ENCODE assay signal across 8 mouse cellular contexts in genomic region chr14:34201231-34202035, GRCm38 (mm10). TPM values are rescaled to one million over a fixed set of nuclear protein-coding genes. Genes with fewer than 3 reads are reported as not detected.
DNase-seq lines count a peak whose midpoint lies in the region; ATAC-seq and TF ChIP-seq lines count a peak whose summit lies in the region.

TSS of gene Gprin2 (minus strand) at chr14:34201653.

- H3K36me3 ChIP-seq in embryonic facial prominence, embryonic 12.5 days: no peaks in the 10 kb centered on the region
- H3K36me3 ChIP-seq in hindbrain, embryonic 15.5 days: no peaks in the 10 kb centered on the region
- H3K36me3 ChIP-seq in liver, embryonic 11.5 days (ENCODE audit: control insufficient read depth, insufficient read depth, low read length): no peaks in the 10 kb centered on the region

- peak within 1 kb of the TSS; percentile 69 for H3K9ac ChIP-seq in embryonic facial prominence, embryonic 12.5 days
- H3K9ac ChIP-seq in hindbrain, embryonic 15.5 days: peak within 1 kb of the TSS; percentile 85
- H3K9ac ChIP-seq in liver, embryonic 11.5 days (ENCODE audit: low read depth, low read length): peak within 1 kb of the TSS; percentile 41

- WGBS in embryonic facial prominence, embryonic 12.5 days: 3% methylated on average over 45 of the region's 52 CpGs
- 1% methylated on average over 51 of the region's 52 CpGs for WGBS in hindbrain, embryonic 15.5 days
- 5% methylated on average over 49 of the region's 52 CpGs for WGBS in liver, embryonic 11.5 days

- peak; percentile 67 for ATAC-seq in embryonic facial prominence, embryonic 12.5 days (ENCODE audit: insufficient number of reproducible peaks, insufficient read depth, low FRiP score, low TSS enrichment)
- peak; percentile 74 for ATAC-seq in hindbrain, embryonic 15.5 days (ENCODE audit: low FRiP score, low read depth)
- peak; percentile 15; the same call in 1 of the 2 replicates for ATAC-seq in liver, embryonic 11.5 days (replicated peaks; ENCODE audit: low FRiP score)

- peak within 1 kb of the TSS; percentile 93 for H3K4me2 ChIP-seq in embryonic facial prominence, embryonic 12.5 days (replicated peaks)
- H3K4me2 ChIP-seq in hindbrain, embryonic 15.5 days: peak within 1 kb of the TSS; percentile 77
- peak within 1 kb of the TSS; percentile 94 for H3K4me2 ChIP-seq in liver, embryonic 11.5 days

- H3K4me1 ChIP-seq in embryonic facial prominence, embryonic 12.5 days: peaks cover 11% of the 10 kb centered on the region
- H3K4me1 ChIP-seq in hindbrain, embryonic 15.5 days (replicated peaks): peaks cover 19% of the 10 kb centered on the region
- H3K4me1 ChIP-seq in liver, embryonic 11.5 days (replicated peaks; ENCODE audit: control insufficient read depth, insufficient read depth, low read length): 0 out of 2 replicates have a peak, but pooled peaks cover 3% of the 10 kb centered on the region

- intact Hi-C loops in gastrocnemius, adult 2 months (cut with DNase I): loop anchor here (10.0 kb wide), 1 partner anchor 117 kb away; the partner anchor contains the start of gene Anxa8

- H3K27me3 ChIP-seq in embryonic facial prominence, embryonic 12.5 days: peaks cover 19% of the 10 kb centered on the region
- no peaks in the 10 kb centered on the region for H3K27me3 ChIP-seq in hindbrain, embryonic 15.5 days
- peaks cover 20% of the 10 kb centered on the region for H3K27me3 ChIP-seq in liver, embryonic 11.5 days (replicated peaks; ENCODE audit: control insufficient read depth, insufficient read depth, low read length)

- H3K4me3 ChIP-seq in gastrocnemius, adult 2 months: peak within 1 kb of the TSS; percentile 84
- H3K4me3 ChIP-seq in embryonic facial prominence, embryonic 12.5 days: peak within 1 kb of the TSS; percentile 77
- peak within 1 kb of the TSS; percentile 77 for H3K4me3 ChIP-seq in hindbrain, embryonic 15.5 days
- H3K4me3 ChIP-seq in liver, embryonic 11.5 days (ENCODE audit: low read depth, low read length): peak within 1 kb of the TSS; percentile 64

- TF ChIP-seq CTCF in gastrocnemius, adult 2 months (IDR thresholded peaks at IDR 0.05): no peak

- H3K27ac ChIP-seq in gastrocnemius, adult 2 months: peak within 1 kb of the TSS; percentile 38
- H3K27ac ChIP-seq in embryonic facial prominence, embryonic 12.5 days: no peak within 1 kb of the TSS
- peak within 1 kb of the TSS; percentile 85 for H3K27ac ChIP-seq in hindbrain, embryonic 15.5 days (replicated peaks)
- no peak within 1 kb of the TSS for H3K27ac ChIP-seq in liver, embryonic 11.5 days (ENCODE audit: low read depth, low read length)

- peak; percentile 40 for DNase-seq in gastrocnemius, adult 2 months
- no peak for DNase-seq in gastrocnemius, adult 18-20 months (ENCODE audit: low spot score)
- DNase-seq in adrenal gland, adult 2 months: peak; percentile 42
- peak; percentile 37 for DNase-seq in liver, embryonic 11.5 days (ENCODE audit: low spot score)
- peak; percentile 47 for DNase-seq in neural tube, embryonic 10.5 days (ENCODE audit: extremely low spot score, low spot score)
- peak; percentile 41 for DNase-seq in urinary bladder, postnatal 25 days (ENCODE audit: low spot score)

- H3K9me3 ChIP-seq in embryonic facial prominence, embryonic 12.5 days: no peaks in the 10 kb centered on the region
- no peaks in the 10 kb centered on the region for H3K9me3 ChIP-seq in hindbrain, embryonic 15.5 days
- H3K9me3 ChIP-seq in liver, embryonic 11.5 days (ENCODE audit: control insufficient read depth, low read length): no peaks in the 10 kb centered on the region

RNA-seq across cellular contexts. Expression of gene Gprin2, which starts in this region (rescaled TPM):
- under 1 TPM; 0.03 to 0.23 TPM for total RNA-seq in gastrocnemius, adult 2 months (2021)
- total RNA-seq in gastrocnemius, adult 18-20 months (2021): under 1 TPM; 0.02 TPM
- total RNA-seq in adrenal gland, adult 2 months (2021): 1 to 10 TPM; 1.4 to 2.8 TPM
- polyA plus RNA-seq in adrenal gland, adult 2 months (2012; rRNA removed): 0.85 and 1.3 TPM in 2 replicates
- 1.9 and 2.1 TPM in 2 replicates for polyA plus RNA-seq in embryonic facial prominence, embryonic 12.5 days (2016; fragmentation: Nextera tagmentation; extraction: Ambion mirVana)
- 6.1 and 6.2 TPM in 2 replicates for polyA plus RNA-seq in hindbrain, embryonic 15.5 days (2015; fragmentation: Nextera tagmentation; extraction: Ambion mirVana)
- 0.03 and 0.16 TPM in 2 replicates for polyA plus RNA-seq in liver, embryonic 11.5 days (2014; fragmentation: Nextera tagmentation; extraction: Ambion mirVana)

Comparison
In these comparisons a context has a peak if more than half of its experiments do, and no peak if none do; other contexts are left out.
1. Peak in DNase-seq, H3K4me3 ChIP-seq and H3K27ac ChIP-seq in gastrocnemius, adult 2 months; RNA of the gene not detected or under 1 TPM.
2. Peak in DNase-seq, ATAC-seq, H3K4me3 ChIP-seq, H3K9ac ChIP-seq and H3K4me2 ChIP-seq in liver, embryonic 11.5 days; RNA of the gene not detected or under 1 TPM.
3. ATAC-seq: peak in every context shown above with its lines; median percentile 74 in hindbrain, embryonic 15.5 days; 67 in embryonic facial prominence, embryonic 12.5 days; 15 in liver, embryonic 11.5 days.